Mouse (Mus musculus): ENCODE results near the gene Sulf2. TPM values are rescaled to one million over a fixed set of nuclear protein-coding genes. Genes with fewer than 3 reads are reported as not detected.

Gene Sulf2
- polyA plus RNA-seq, 1 experiment from 2014 or later: 88.6 TPM

GRCm38 (mm10) chr2:166105911-166106310, 49.6 kb downstream of the Sulf2 start:
- Histone ChIP-seq H3K4me1 (replicated peaks) (peaks cover 68% of the 10 kb centered on the region), H3K9me3 (no peaks in the 10 kb centered on the region)
- 80% methylated on average over 9 of the region's 9 CpGs for WGBS

GRCm38 (mm10) chr2:166102893-166103292, 52.6 kb downstream of the Sulf2 start:
- H3K4me3 ChIP-seq: no peak overlapping the region
- no peaks in the 10 kb centered on the region for H3K36me3 ChIP-seq
- H3K27ac ChIP-seq: peak overlapping the region; percentile 69
- H3K27me3 ChIP-seq: peaks cover 15% of the 10 kb centered on the region; the same call in 1 of the 2 replicates
- H3K4me2 ChIP-seq: no peak overlapping the region
- no peaks in the 10 kb centered on the region for H3K9me3 ChIP-seq
- 38% methylated on average over 7 of the region's 7 CpGs for WGBS
- no peak overlapping the region for H3K9ac ChIP-seq
- no peak; the same call in 1 of the 2 replicates for ATAC-seq (ENCODE audit: low FRiP score)
- peaks cover 81% of the 10 kb centered on the region for H3K4me1 ChIP-seq (replicated peaks)

More at GRCm38 (mm10) chr2:166105911-166106310, 49.6 kb downstream of the Sulf2 start:
- no peak overlapping the region for H3K4me2 ChIP-seq
- no peaks in the 10 kb centered on the region; the same call in 1 of the 2 replicates for H3K36me3 ChIP-seq
- ATAC-seq (ENCODE audit: low FRiP score): no peak
- peaks cover 18% of the 10 kb centered on the region for H3K27me3 ChIP-seq
- no peak overlapping the region for H3K9ac ChIP-seq
- no peak overlapping the region for H3K4me3 ChIP-seq
- H3K27ac ChIP-seq: peak overlapping the region; percentile 0; the same call in 1 of the 2 replicates

GRCm38 (mm10) chr2:166100309-166101262, 54.9 kb downstream of the Sulf2 start:
- H3K9ac ChIP-seq: peak overlapping the region; percentile 25; the same call in 1 of the 2 replicates
- no peak for ATAC-seq (ENCODE audit: low FRiP score)
- no peak overlapping the region for H3K4me2 ChIP-seq
- no peaks in the 10 kb centered on the region for H3K9me3 ChIP-seq
- H3K36me3 ChIP-seq: peaks cover 1% of the 10 kb centered on the region; the same call in 1 of the 2 replicates
- H3K27me3 ChIP-seq: peaks cover 9% of the 10 kb centered on the region; the same call in 1 of the 2 replicates
- WGBS: 64% methylated on average over 21 of the region's 21 CpGs
- peak overlapping the region; percentile 69 for H3K27ac ChIP-seq
- H3K4me1 ChIP-seq (replicated peaks): peaks cover 65% of the 10 kb centered on the region
- H3K4me3 ChIP-seq: no peak overlapping the region

GRCm38 (mm10) chr2:166098292-166098933, 57.0 kb downstream of the Sulf2 start:
- no peaks in the 10 kb centered on the region for H3K9me3 ChIP-seq

GRCm38 (mm10) chr2:166097443-166098291, 57.8 kb downstream of the Sulf2 start:
- 70% methylated on average over 18 of the region's 18 CpGs for WGBS
- Histone ChIP-seq H3K27me3 (peaks cover 7% of the 10 kb centered on the region; the same call in 1 of the 2 replicates), H3K9me3 (no peaks in the 10 kb centered on the region), H3K27ac (peak overlapping the region; percentile 75), H3K9ac (peak overlapping the region; percentile 49; the same call in 1 of the 2 replicates), H3K4me3 (no peak overlapping the region), H3K36me3 (peaks cover 28% of the 10 kb centered on the region), H3K4me2 (no peak overlapping the region), H3K4me1 (replicated peaks) (peaks cover 47% of the 10 kb centered on the region)
- no peak; the same call in 1 of the 2 replicates for ATAC-seq (ENCODE audit: low FRiP score)

More at GRCm38 (mm10) chr2:166098292-166098933, 57.0 kb downstream of the Sulf2 start:
- H3K4me2 ChIP-seq: no peak overlapping the region
- no peak overlapping the region for H3K4me3 ChIP-seq
- peaks cover 9% of the 10 kb centered on the region; the same call in 1 of the 2 replicates for H3K27me3 ChIP-seq
- H3K27ac ChIP-seq: peak overlapping the region; percentile 75
- peaks cover 55% of the 10 kb centered on the region for H3K4me1 ChIP-seq (replicated peaks)
- ATAC-seq (ENCODE audit: low FRiP score): no peak
- H3K9ac ChIP-seq: peak overlapping the region; percentile 49; the same call in 1 of the 2 replicates
- H3K36me3 ChIP-seq: peaks cover 20% of the 10 kb centered on the region
- 66% methylated on average over 15 of the region's 15 CpGs for WGBS

- Histone ChIP-seq H3K9ac (no peak overlapping the region), H3K36me3 (peaks cover 36% of the 10 kb centered on the region), H3K4me1 (replicated peaks) (peaks cover 39% of the 10 kb centered on the region), H3K9me3 (no peaks in the 10 kb centered on the region), H3K27ac (no peak overlapping the region), H3K4me3 (no peak overlapping the region), H3K27me3 (peaks cover 3% of the 10 kb centered on the region; the same call in 1 of the 2 replicates), H3K4me2 (no peak overlapping the region)
- 94% methylated on average over 1 of the region's 1 CpGs for WGBS
- no peak for ATAC-seq (ENCODE audit: low FRiP score)
Observed at GRCm38 (mm10) chr2:166096834-166097233, 58.6 kb downstream of the Sulf2 start.

GRCm38 (mm10) chr2:166096300-166096699, 59.2 kb downstream of the Sulf2 start:
- no peak overlapping the region for H3K4me3 ChIP-seq
- ATAC-seq (ENCODE audit: low FRiP score): no peak
- no peak overlapping the region for H3K9ac ChIP-seq
- 74% methylated on average over 6 of the region's 6 CpGs for WGBS
- 0 out of 2 replicates have a peak, but pooled peaks cover 2% of the 10 kb centered on the region for H3K27me3 ChIP-seq
- no peaks in the 10 kb centered on the region for H3K9me3 ChIP-seq
- no peak overlapping the region for H3K27ac ChIP-seq
- H3K4me1 ChIP-seq (replicated peaks): peaks cover 34% of the 10 kb centered on the region
- peaks cover 41% of the 10 kb centered on the region for H3K36me3 ChIP-seq
- H3K4me2 ChIP-seq: no peak overlapping the region

- WGBS: 94% methylated on average over 6 of the region's 6 CpGs
- Histone ChIP-seq H3K4me3 (no peak overlapping the region), H3K27ac (no peak overlapping the region), H3K4me2 (no peak overlapping the region), H3K36me3 (peaks cover 64% of the 10 kb centered on the region), H3K27me3 (0 out of 2 replicates have a peak, but pooled peaks cover 3% of the 10 kb centered on the region), H3K9me3 (no peaks in the 10 kb centered on the region), H3K4me1 (replicated peaks) (peaks cover 11% of the 10 kb centered on the region), H3K9ac (no peak overlapping the region)
- no peak for ATAC-seq (ENCODE audit: low FRiP score)
Observed at GRCm38 (mm10) chr2:166092412-166092811, 63.1 kb downstream of the Sulf2 start.

GRCm38 (mm10) chr2:166091599-166091998, 63.9 kb downstream of the Sulf2 start:
- peaks cover 10% of the 10 kb centered on the region for H3K4me1 ChIP-seq (replicated peaks)
- no peak overlapping the region for H3K9ac ChIP-seq
- peaks cover 72% of the 10 kb centered on the region for H3K36me3 ChIP-seq
- H3K4me2 ChIP-seq: no peak overlapping the region
- H3K27ac ChIP-seq: no peak overlapping the region
- H3K4me3 ChIP-seq: no peak overlapping the region
- H3K9me3 ChIP-seq: no peaks in the 10 kb centered on the region
- H3K27me3 ChIP-seq: 0 out of 2 replicates have a peak, but pooled peaks cover 3% of the 10 kb centered on the region
- no peak for ATAC-seq (ENCODE audit: low FRiP score)

GRCm38 (mm10) chr2:166090131-166090581, 65.3 kb downstream of the Sulf2 start:
- ATAC-seq (ENCODE audit: low FRiP score): no peak
- Histone ChIP-seq H3K4me1 (replicated peaks) (peaks cover 10% of the 10 kb centered on the region), H3K4me3 (no peak overlapping the region), H3K27me3 (0 out of 2 replicates have a peak, but pooled peaks cover 3% of the 10 kb centered on the region), H3K9me3 (no peaks in the 10 kb centered on the region), H3K36me3 (peaks cover 78% of the 10 kb centered on the region), H3K4me2 (no peak overlapping the region), H3K27ac (0 out of 2 replicates have a peak overlapping the region, but pooled peaks have one; percentile 8), H3K9ac (no peak overlapping the region)
- WGBS: 43% methylated on average over 7 of the region's 7 CpGs

- peaks cover 10% of the 10 kb centered on the region for H3K4me1 ChIP-seq (replicated peaks)
- H3K9ac ChIP-seq: no peak overlapping the region
- no peak overlapping the region for H3K4me2 ChIP-seq
- 85% methylated on average over 9 of the region's 9 CpGs for WGBS
- no peak overlapping the region for H3K4me3 ChIP-seq
- 0 out of 2 replicates have a peak, but pooled peaks cover 3% of the 10 kb centered on the region for H3K27me3 ChIP-seq
- peaks cover 70% of the 10 kb centered on the region for H3K36me3 ChIP-seq
- no peak for ATAC-seq (ENCODE audit: low FRiP score)
- H3K27ac ChIP-seq: no peak overlapping the region
- no peaks in the 10 kb centered on the region for H3K9me3 ChIP-seq
Observed at GRCm38 (mm10) chr2:166088991-166089390, 66.5 kb downstream of the Sulf2 start.
